ENCODE assay signal across 19 mouse cellular contexts in genomic region chr12:27173151-27173550, GRCm38 (mm10).
DNase-seq lines count a peak whose midpoint lies in the region; ATAC-seq and TF ChIP-seq lines count a peak whose summit lies in the region.
"Had no signal": no experiment of that assay in that cellular context is flagged by ENCODE, and none has a peak within 500 bp of the region (broad histone marks: within the 10 kb centered on the region; RNA-seq: fewer than 3 reads in every experiment).

No protein-coding gene starts in this region.

- WGBS in kidney, postnatal 0 days = 34% methylated on average over 4 of the region's 4 CpGs
- 69% methylated on average over 4 of the region's 4 CpGs for WGBS in limb, embryonic 10.5 days
- 88% methylated on average over 4 of the region's 4 CpGs for WGBS in midbrain, embryonic 16.5 days

- H3K27ac ChIP-seq in kidney, postnatal 0 days = no peak overlapping the region; the same call in 1 of the 2 replicates
- H3K27ac ChIP-seq in limb, embryonic 10.5 days = peak overlapping the region; percentile 56; the same call in 1 of the 2 replicates
- no peak overlapping the region for H3K27ac ChIP-seq in midbrain, embryonic 16.5 days (ENCODE audit: low read length)
- H3K27ac ChIP-seq: embryonic facial prominence, embryonic 13.5 days; forebrain, embryonic 15.5 days; heart, adult 2 months; heart, embryonic 15.5 days; hindbrain, embryonic 15.5 days had no signal

- peak; percentile 74 for DNase-seq in heart, adult 11 months
- no peak for DNase-seq in heart, adult 18-20 months
- peak; percentile 69 for DNase-seq in kidney, postnatal 0 days (ENCODE audit: low spot score)
- DNase-seq in kidney, postnatal 25 days = no peak
- DNase-seq in limb, embryonic 10.5 days (ENCODE audit: low spot score) = no peak
- DNase-seq: adrenal gland, adult 2 months; adrenal gland, postnatal 25 days; cerebellum, adult 2 months; cerebellum, postnatal 10 days; gastrocnemius, postnatal 36 days; heart, adult 2 months; heart, postnatal 14 days had no signal

- no peaks in the 10 kb centered on the region for H3K36me3 ChIP-seq in kidney, postnatal 0 days (ENCODE audit: insufficient read depth, low read length)
- H3K36me3 ChIP-seq in limb, embryonic 10.5 days = no peaks in the 10 kb centered on the region
- no peaks in the 10 kb centered on the region for H3K36me3 ChIP-seq in midbrain, embryonic 16.5 days (ENCODE audit: control insufficient read depth, insufficient read depth, low read length)
- H3K36me3 ChIP-seq: embryonic facial prominence, embryonic 13.5 days; forebrain, embryonic 15.5 days; heart, embryonic 15.5 days; hindbrain, embryonic 15.5 days had no signal

- H3K9me3 ChIP-seq in kidney, postnatal 0 days (replicated peaks; ENCODE audit: low read length) = no peaks in the 10 kb centered on the region
- H3K9me3 ChIP-seq in limb, embryonic 10.5 days (replicated peaks) = no peaks in the 10 kb centered on the region
- H3K9me3 ChIP-seq in midbrain, embryonic 16.5 days (replicated peaks; ENCODE audit: control insufficient read depth, low read length, poor library complexity, severe bottlenecking) = no peaks in the 10 kb centered on the region
- H3K9me3 ChIP-seq: forebrain, embryonic 15.5 days; heart, embryonic 15.5 days; hindbrain, embryonic 15.5 days had no signal

- TF ChIP-seq CTCF in kidney, postnatal 0 days (IDR thresholded peaks at IDR 0.05; ENCODE audit: low read depth) = no peak; the same call in 1 of the 2 replicates

- no peak overlapping the region for H3K9ac ChIP-seq in kidney, postnatal 0 days (ENCODE audit: low read depth, low read length)
- H3K9ac ChIP-seq in midbrain, embryonic 16.5 days (ENCODE audit: low read depth, low read length) = no peak overlapping the region
- H3K9ac ChIP-seq: embryonic facial prominence, embryonic 13.5 days; forebrain, embryonic 15.5 days; heart, embryonic 15.5 days; hindbrain, embryonic 15.5 days had no signal

- ATAC-seq in kidney, postnatal 0 days (replicated peaks; ENCODE audit: low FRiP score, low read depth) = peak; percentile 65
- no peak for ATAC-seq in midbrain, embryonic 16.5 days
- ATAC-seq: forebrain, embryonic 15.5 days; intestine, embryonic 16.5 days had no signal

- no peaks in the 10 kb centered on the region for H3K27me3 ChIP-seq in kidney, postnatal 0 days (ENCODE audit: insufficient read depth, low read length)
- H3K27me3 ChIP-seq in limb, embryonic 10.5 days (ENCODE audit: low read depth, poor library complexity, severe bottlenecking) = no peaks in the 10 kb centered on the region
- no peaks in the 10 kb centered on the region for H3K27me3 ChIP-seq in midbrain, embryonic 16.5 days (ENCODE audit: control insufficient read depth, insufficient read depth, low read depth, low read length)
- H3K27me3 ChIP-seq: embryonic facial prominence, embryonic 13.5 days; forebrain, embryonic 15.5 days; heart, embryonic 15.5 days; hindbrain, embryonic 15.5 days had no signal

- H3K4me1 ChIP-seq in kidney, postnatal 0 days (replicated peaks; ENCODE audit: insufficient read depth, low read length) = no peaks in the 10 kb centered on the region
- H3K4me1 ChIP-seq in limb, embryonic 10.5 days = peaks cover 32% of the 10 kb centered on the region
- no peaks in the 10 kb centered on the region for H3K4me1 ChIP-seq in midbrain, embryonic 16.5 days (ENCODE audit: control insufficient read depth, insufficient read depth, low read length)
- H3K4me1 ChIP-seq: forebrain, embryonic 15.5 days; heart, embryonic 15.5 days; hindbrain, embryonic 15.5 days had no signal

- H3K4me3 ChIP-seq in kidney, postnatal 0 days (replicated peaks; ENCODE audit: low read depth, low read length) = no peak overlapping the region
- no peak overlapping the region for H3K4me3 ChIP-seq in limb, embryonic 10.5 days
- H3K4me3 ChIP-seq in midbrain, embryonic 16.5 days (ENCODE audit: low read depth, low read length) = no peak overlapping the region
- H3K4me3 ChIP-seq: embryonic facial prominence, embryonic 13.5 days; forebrain, embryonic 15.5 days; heart, adult 2 months; heart, embryonic 15.5 days; hindbrain, embryonic 15.5 days had no signal

- H3K4me2 ChIP-seq in kidney, postnatal 0 days (ENCODE audit: low read length) = no peak overlapping the region
- H3K4me2 ChIP-seq in midbrain, embryonic 16.5 days (ENCODE audit: low read length) = no peak overlapping the region
- H3K4me2 ChIP-seq: embryonic facial prominence, embryonic 13.5 days; forebrain, embryonic 15.5 days; heart, embryonic 11.5 days; heart, embryonic 15.5 days; hindbrain, embryonic 15.5 days had no signal

Comparison
In these comparisons a context has a peak if more than half of its experiments do, and no peak if none do; other contexts are left out.
1. DNase-seq: peak in heart, adult 11 months (single experiment) and kidney, postnatal 0 days (single experiment); none in heart, adult 18-20 months (0 of 2), kidney, postnatal 25 days (0 of 2) and limb, embryonic 10.5 days (single experiment).